Mouse (Mus musculus) stomach, embryonic 14.5 days (tissue): Measurements from ENCODE around the gene Hscb. TPM values are rescaled to one million over a fixed set of nuclear protein-coding genes. Genes with fewer than 3 reads are reported as not detected.

Source experiments
- ATAC-seq: fragments of 200-750 bp; cut with Nextera tagmentation; 2 replicates; pipeline ENCODE4 v1.8.0; 2017; ENCODE audit warnings: low read depth, moderate TSS enrichment; ENCODE audit not compliant: insufficient number of reproducible peaks, insufficient read depth, low FRiP score
- H3K27ac ChIP-seq: fragments of 300-500 bp; sonication (generic); 2 replicates; pipeline ENCODE4 v1.5.1; 2014; ENCODE audit warnings: mild to moderate bottlenecking, low read length, moderate library complexity, mixed read lengths
- H3K27me3 ChIP-seq: fragments of 300-500 bp; sonication (generic); 2 replicates; pipeline ENCODE4 v1.6.1; 2014; ENCODE audit warnings: low read length, control low read depth, mixed read lengths; ENCODE audit not compliant: control insufficient read depth, insufficient read depth
- H3K36me3 ChIP-seq: fragments of 300-500 bp; sonication (generic); 2 replicates; pipeline ENCODE4 v1.6.1; 2014; ENCODE audit warnings: mild to moderate bottlenecking, control low read depth, low read length, moderate library complexity, mixed read lengths; ENCODE audit not compliant: control insufficient read depth, insufficient read depth
- H3K4me1 ChIP-seq: fragments of 300-500 bp; sonication (generic); 2 replicates; pipeline ENCODE4 v1.6.1; 2014; ENCODE audit warnings: low read length, control low read depth, mixed read lengths; ENCODE audit not compliant: control insufficient read depth, insufficient read depth
- H3K4me2 ChIP-seq: fragments of 300-500 bp; sonication (generic); replicated peaks from 2 replicates; pipeline ENCODE4 v1.6.1; 2014; ENCODE audit warnings: low read depth, low read length, control low read depth
- H3K4me3 ChIP-seq: fragments of 300-500 bp; sonication (generic); 2 replicates; pipeline ENCODE4 v1.5.1; 2014; ENCODE audit warnings: low read depth, low read length, control low read depth
- H3K9ac ChIP-seq: fragments of 300-500 bp; sonication (generic); replicated peaks from 2 replicates; pipeline ENCODE4 v1.6.1; 2014; ENCODE audit warnings: low read depth, mild to moderate bottlenecking, control low read depth, low read length, moderate library complexity, mixed read lengths
- H3K9me3 ChIP-seq: fragments of 300-500 bp; sonication (generic); 2 replicates; pipeline ENCODE4 v1.6.1; 2016; ENCODE audit warnings: low read depth, low read length, control low read depth; ENCODE audit not compliant: control insufficient read depth
- WGBS: fragments of 180-500 bp; shearing (Covaris S2); extraction: QIAGEN DNeasy Blood & Tissue Kit; methylation state at CpG from one replicate; pipeline ENCODE4 v1.1.7; 2014; 5-methylcytosine and 5-hydroxymethylcytosine counted together
- polyA plus RNA-seq: library from polyadenylated mRNA; unstranded; fragments of >200 nt; fragmentation: Nextera tagmentation; extraction: Ambion mirVana; gene quantifications from 2 replicates; pipeline ENCODE4 v1.2.1, GENCODE M21; 2014

The Hscb gene
- polyA plus RNA-seq, 1 experiment from 2014 or later = 26.6 TPM

DNA sequence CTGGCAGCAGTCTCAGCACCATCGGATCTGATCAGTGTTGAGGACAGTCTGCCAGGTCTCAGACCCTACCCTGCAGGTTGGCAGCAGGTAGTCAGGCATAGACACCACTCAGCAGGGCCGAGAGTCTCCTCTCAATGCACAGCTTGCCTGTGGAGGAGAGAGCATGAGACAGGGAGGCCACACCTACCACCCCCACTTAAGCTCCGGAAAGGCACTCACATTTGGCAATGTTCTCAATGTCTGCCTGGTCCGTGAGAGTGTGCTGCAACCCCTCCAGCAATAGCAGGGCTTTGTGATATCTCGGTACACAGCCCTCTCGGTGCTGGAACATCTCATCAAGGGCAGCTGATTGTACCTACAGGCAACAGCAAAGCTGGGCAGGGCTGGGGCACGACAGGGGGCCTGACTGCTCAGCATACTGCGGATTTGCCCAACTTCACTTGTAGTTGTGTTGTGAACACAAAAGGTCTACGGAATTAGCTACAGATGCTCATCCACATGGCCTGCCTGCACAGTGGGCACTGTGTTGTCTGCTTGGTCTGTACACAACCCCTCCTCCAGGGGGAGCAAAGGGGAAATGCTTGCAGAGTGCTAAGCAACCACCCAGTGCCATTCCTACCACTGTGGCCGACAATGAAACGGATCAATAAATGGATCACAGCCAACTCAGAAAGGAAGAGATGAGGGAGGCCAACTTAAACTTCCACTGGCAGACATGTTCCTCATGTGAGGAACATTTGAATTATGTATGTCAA, 53.3 kb downstream of the Hscb start:
- Histone ChIP-seq H3K9me3 (no peaks in the 10 kb centered on the region), H3K4me2 (no peak overlapping the region), H3K36me3 (peaks cover 63% of the 10 kb centered on the region), H3K9ac (no peak overlapping the region), H3K4me1 (no peaks in the 10 kb centered on the region), H3K4me3 (no peak overlapping the region), H3K27me3 (no peaks in the 10 kb centered on the region), H3K27ac (no peak overlapping the region)
- 86% methylated on average over 11 of the region's 11 CpGs for WGBS
- no peak for ATAC-seq

DNA sequence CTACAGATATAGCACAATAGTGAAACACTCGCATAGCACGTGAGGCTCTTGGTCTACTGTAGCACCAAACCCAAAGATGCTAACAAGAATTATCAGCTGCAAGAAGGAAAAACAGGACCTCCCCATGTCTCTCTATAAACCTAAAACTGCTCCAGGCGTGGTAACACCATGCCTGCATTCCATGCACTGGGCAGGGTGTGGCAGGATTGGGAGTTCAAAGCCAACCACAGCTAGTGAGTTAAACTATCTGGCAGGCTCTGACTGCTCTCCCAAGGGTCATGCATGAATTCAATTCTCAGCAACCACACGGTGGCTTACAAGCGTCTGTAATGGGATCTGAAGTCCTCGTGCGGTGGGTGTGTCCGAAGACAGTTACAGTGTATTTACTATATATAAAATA, 56.4 kb downstream of the Hscb start:
- Histone ChIP-seq H3K4me1 (peaks cover 8% of the 10 kb centered on the region; the same call in 1 of the 2 replicates), H3K36me3 (peaks cover 33% of the 10 kb centered on the region), H3K27me3 (no peaks in the 10 kb centered on the region), H3K9ac (no peak overlapping the region), H3K27ac (no peak overlapping the region), H3K4me2 (no peak overlapping the region), H3K9me3 (no peaks in the 10 kb centered on the region), H3K4me3 (no peak overlapping the region)
- ATAC-seq = no peak
- WGBS = 73% methylated on average over 8 of the region's 8 CpGs

DNA sequence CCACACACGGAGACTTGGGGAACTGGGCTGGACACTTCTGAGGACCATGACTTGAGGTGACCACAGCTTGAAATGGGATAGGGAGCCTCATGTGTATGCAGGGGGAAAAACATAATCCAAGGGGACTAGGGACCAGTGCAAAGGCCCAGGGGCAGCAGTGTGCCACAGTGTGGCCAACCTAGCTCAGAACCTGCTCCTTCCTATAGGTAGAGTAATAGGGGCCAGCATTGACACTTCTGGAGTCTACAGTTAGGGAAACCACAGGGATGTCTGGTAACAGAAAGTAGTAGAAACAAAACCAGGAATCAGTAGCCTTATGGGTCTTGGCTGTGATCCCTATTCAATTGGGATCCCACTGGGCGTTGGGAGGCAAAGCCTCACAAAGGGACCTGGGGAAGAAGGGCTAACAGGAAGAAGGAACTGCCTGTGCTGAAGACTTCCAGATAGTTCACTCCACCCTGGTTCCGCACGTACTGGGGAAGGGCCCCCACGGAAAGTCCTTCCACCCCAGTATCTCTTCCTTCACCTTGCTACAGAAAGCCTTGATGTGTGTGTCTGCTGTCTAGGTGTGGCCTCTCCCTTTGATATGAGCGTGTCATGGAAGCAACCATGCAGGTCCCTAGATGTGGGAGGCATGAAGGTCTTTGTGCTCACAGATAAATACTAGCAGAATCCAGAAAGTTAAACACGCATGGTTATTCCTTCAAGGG, 57.9 kb downstream of the Hscb start:
- no peak overlapping the region for H3K4me2 ChIP-seq
- H3K9ac ChIP-seq = no peak overlapping the region
- no peaks in the 10 kb centered on the region for H3K27me3 ChIP-seq
- H3K4me3 ChIP-seq = no peak overlapping the region
- 79% methylated on average over 7 of the region's 7 CpGs for WGBS
- no peaks in the 10 kb centered on the region for H3K9me3 ChIP-seq
- ATAC-seq = no peak
- H3K36me3 ChIP-seq = peaks cover 23% of the 10 kb centered on the region
- H3K4me1 ChIP-seq = peaks cover 8% of the 10 kb centered on the region; the same call in 1 of the 2 replicates
- H3K27ac ChIP-seq = no peak overlapping the region

DNA sequence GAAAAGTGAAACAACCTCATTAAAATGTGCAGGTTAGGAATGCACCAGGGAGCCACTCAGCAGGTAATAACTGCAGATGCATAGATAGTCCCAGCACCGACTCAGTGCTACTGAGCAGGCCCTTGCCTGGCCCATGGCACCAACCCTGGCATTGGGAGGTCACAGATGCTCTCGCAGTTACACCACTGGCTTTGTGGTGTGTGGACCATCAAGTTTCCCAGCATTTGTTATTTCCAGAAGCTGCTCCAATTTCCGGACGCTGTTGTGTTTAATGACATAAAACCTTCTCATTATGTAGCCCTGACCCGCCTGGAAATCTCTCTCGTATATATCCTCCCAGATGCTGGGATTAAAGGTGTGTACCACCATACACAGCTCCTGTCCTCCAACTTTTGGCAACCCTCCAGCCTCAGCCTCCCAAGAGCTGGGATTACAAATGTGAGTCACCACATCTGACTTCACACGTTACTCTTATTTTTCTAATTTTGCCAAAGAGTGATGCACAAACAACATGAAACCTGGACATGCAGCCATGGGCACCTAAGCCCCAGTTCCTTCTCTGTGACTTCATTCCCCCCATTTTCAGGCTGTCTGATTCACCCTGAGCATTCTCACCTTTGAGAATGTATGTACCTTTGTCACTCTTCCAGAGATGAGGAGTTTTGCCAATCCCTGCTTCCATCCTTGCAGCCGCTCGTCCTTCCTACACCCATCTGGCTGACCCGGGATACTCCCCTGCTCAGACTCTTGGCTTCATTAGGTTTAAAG, 58.6 kb downstream of the Hscb start:
- Histone ChIP-seq H3K36me3 (peaks cover 20% of the 10 kb centered on the region), H3K27me3 (no peaks in the 10 kb centered on the region), H3K4me3 (peak overlapping the region; percentile 82), H3K4me1 (peaks cover 8% of the 10 kb centered on the region; the same call in 1 of the 2 replicates), H3K9me3 (no peaks in the 10 kb centered on the region), H3K9ac (peak overlapping the region; percentile 77; the same call in 1 of the 2 replicates), H3K4me2 (peak overlapping the region; percentile 81), H3K27ac (0 out of 2 replicates have a peak overlapping the region, but pooled peaks have one; percentile 27)
- WGBS = 55% methylated on average over 10 of the region's 10 CpGs
- ATAC-seq = peak; percentile 59; the same call in 1 of the 2 replicates

DNA sequence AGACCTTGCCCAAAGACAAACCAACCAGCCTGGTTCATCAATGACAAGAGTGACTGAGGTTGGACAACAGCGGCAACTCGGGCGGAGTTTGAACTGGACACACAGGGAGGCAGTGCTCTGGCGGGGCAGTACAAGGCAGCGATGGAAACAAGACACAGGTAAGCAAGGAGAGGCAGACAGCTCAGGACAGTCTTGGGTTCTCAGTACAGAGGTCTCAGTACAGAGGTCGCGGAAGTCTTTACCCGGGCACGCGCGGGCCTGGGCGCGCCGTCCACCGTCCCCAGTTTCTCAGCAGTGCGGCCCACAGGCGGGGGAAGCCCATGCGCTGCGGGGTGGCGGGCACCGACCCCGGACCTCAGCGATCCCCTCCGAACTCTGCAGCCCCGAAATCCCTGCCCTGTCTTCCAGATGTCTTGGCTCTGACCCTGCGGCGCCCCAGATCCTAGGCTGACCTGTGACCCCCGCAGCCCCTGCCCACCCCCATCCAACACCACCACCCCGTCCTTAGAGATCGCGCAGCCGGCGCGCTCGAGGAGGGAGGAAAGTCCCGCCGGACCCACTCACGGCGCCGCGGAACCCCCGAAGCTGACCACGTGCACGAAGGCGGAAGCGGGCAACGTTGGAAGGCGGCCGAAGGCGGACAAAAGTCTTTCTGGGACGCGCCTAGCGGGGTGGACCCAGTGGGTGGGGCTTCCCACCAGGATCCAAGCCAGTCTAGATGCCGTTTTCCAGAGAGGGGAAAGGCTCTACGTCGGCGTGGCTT, 59.4 kb downstream of the Hscb start, which contains the start of gene Pus1:
Gene Pus1, minus strand, starts transcription at position 662 of the 763 bp plus-strand sequence.
- Histone ChIP-seq H3K4me2 (peak within 1 kb of the TSS; percentile 81), H3K27ac (peak within 1 kb of the TSS; percentile 27; the same call in 1 of the 2 replicates), H3K9me3 (no peaks in the 10 kb centered on the region), H3K36me3 (peaks cover 20% of the 10 kb centered on the region), H3K4me3 (peak within 1 kb of the TSS; percentile 82), H3K9ac (peak within 1 kb of the TSS; percentile 77), H3K27me3 (no peaks in the 10 kb centered on the region), H3K4me1 (peaks cover 8% of the 10 kb centered on the region; the same call in 1 of the 2 replicates)
- peak; percentile 90 for ATAC-seq
- WGBS = under 1% methylated on average over 57 of the region's 57 CpGs

DNA sequence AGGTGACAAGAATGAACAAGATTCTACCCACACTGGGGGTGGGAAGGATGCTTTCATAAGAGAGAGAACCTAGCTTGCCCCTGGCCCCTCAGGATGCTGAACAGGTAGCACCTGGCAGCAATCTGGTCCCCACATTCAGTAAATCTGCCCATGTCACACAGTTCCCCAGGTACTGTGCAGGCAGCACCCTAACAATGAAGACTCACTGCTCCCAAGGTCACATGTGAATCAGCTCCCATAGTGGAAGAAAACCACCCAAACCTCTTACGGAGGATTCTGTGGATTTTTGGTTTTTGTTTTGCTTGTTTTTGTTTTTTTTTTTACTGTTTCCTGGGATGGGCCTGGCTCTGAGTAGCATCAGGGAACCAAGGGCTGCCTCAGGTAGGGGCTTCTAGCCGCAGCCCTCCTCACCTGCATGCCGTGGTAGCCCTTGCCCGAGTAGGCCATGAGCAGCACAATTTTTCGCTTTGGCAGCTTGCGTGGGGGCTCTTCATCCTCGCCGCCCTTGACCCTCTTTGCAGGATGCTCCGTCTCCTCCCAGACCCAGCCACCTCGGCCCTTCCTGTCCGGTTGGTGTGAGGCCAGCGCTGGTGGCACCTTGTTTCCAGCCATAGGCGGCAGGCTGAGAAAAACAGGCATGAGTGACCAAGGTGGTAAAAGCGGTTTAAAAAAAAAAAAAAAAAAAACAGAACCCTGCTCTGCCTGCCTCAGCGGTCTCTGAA, 60.1 kb downstream of the Hscb start:
- peaks cover 8% of the 10 kb centered on the region; the same call in 1 of the 2 replicates for H3K4me1 ChIP-seq
- peak overlapping the region; percentile 77 for H3K9ac ChIP-seq
- H3K4me2 ChIP-seq = peak overlapping the region; percentile 81
- no peak overlapping the region; the same call in 1 of the 2 replicates for H3K27ac ChIP-seq
- peak overlapping the region; percentile 82 for H3K4me3 ChIP-seq
- 16% methylated on average over 15 of the region's 15 CpGs for WGBS
- ATAC-seq = no peak
- H3K9me3 ChIP-seq = no peaks in the 10 kb centered on the region
- no peaks in the 10 kb centered on the region for H3K27me3 ChIP-seq
- peaks cover 23% of the 10 kb centered on the region for H3K36me3 ChIP-seq
